Mouse (Mus musculus) kidney, adult 18-20 months (tissue): ENCODE measurements around the gene Shb.

ENCODE experiments used
- DNase-seq: peaks from one replicate; pipeline ENCODE4 v3.0.0; 2021

Gene Shb

DNA sequence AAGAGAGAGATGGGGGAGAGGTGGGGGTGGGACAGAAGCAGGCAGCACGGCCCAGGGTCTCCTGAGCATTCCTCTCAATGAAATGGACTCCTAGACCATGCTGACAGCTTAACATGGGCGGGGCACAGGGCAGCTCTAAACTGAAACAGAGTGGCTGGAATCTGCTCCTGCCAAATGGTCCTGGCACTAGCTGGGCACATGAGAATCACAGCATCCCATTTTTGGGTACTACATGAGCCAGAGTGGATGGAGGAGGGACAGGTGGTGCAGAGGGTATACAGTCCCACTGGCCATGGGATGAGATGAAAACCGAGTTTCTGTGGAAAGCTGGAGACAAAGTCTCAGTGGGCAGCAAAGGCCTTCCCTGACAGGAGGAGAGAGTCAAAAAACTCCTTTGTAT is 87.0 kb downstream of the Shb start:
- DNase-seq, result no peak

DNA sequence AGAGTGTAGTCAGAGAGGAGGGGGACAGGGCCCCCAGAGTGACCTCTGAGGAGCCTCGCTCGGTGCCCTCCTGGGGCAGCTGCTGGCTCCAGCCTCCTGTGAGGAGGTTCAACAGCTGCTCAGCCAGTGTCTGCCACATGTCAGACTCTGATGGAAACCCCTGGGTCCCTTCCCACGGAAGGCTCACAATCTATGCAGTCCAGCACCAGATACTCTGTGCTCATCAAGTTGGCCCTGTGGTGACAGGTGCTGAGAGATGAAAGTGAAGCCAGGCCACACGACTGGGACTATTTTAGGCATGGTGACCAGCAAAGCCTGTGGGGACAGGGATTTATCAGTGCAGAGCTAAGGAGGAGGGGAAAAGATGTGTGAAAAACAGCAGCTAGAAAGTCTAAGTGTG is 87.5 kb downstream of the Shb start:
- DNase-seq, result no peak

DNA sequence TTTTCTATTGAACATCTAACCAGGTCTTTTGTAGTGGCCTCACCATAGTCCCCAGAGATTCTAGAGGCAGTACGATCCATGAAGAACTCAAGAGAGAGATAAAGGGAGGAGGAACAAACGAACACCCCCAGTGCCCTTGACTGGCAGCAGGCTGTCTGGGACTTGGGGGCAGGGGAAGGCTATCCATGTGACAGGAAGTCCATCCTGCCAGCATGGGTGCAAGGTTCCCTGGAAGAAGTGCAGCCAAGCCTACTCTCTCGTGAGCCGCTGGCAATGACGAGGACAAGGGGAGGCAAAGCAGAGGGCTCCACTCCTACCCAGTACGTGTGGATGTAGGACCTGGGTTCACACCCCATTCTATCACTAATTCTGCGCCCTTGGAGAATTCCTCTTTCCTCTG is 88.6 kb downstream of the Shb start:
- peak; percentile 69 for DNase-seq

DNA sequence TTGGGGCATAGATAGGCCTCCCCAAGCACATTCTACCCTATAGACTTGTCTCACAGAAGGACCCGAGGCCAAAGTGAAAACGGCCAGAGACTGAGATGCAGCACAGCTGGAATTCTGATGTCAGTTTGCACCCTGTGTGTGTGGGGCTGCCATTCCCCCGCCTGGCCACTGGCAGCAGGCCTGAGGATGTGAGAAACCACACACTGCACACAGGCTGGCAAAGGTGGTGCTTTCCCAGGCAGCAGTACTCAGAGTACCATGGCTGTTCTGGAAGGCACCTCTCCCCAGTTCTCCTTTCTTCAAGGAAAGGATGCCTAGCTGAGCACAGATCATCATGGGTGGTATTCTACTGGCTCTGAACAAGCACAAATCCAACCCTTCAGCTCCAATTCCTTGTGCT is 90.0 kb downstream of the Shb start:
- DNase-seq, result no peak

DNA sequence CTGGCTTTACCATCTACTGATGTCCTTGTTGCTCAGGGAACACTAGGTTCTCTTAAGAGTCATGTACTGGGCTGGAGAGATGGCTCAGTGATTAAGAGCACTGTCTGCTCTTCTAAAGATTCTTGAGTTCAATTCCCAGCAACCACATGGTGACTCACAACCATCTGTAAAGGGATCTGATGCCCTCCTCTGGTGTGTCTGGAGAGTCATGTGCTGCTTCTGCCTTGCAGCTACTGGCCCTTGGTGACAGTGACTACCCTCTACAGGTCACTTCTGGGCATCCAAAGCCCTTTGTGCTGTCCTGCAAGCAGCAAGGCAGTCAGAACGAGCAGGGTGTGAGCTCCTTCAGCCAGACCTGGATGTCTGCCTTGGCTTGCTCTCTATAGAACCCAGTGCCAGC is 90.5 kb downstream of the Shb start:
- no peak for DNase-seq

DNA sequence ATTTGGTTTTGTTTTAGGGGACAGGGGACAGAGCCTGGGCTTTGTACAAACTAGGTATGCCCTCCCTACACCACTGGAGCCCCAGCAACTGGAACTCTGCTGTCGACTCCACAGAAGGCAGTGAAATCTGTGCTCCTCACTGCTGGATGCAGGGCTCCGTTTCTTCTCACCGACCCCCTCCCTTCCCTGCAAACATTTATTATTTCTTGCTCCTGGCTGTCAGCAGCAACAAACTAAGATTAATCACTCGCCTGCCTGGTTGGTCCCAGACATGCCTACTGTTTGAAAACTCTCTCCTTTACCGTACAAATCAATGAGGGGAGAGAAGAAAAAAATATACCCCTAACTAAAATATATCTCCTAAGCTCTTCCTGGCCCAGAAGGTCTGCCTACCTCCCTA is 93.0 kb downstream of the Shb start:
- no peak for DNase-seq

DNA sequence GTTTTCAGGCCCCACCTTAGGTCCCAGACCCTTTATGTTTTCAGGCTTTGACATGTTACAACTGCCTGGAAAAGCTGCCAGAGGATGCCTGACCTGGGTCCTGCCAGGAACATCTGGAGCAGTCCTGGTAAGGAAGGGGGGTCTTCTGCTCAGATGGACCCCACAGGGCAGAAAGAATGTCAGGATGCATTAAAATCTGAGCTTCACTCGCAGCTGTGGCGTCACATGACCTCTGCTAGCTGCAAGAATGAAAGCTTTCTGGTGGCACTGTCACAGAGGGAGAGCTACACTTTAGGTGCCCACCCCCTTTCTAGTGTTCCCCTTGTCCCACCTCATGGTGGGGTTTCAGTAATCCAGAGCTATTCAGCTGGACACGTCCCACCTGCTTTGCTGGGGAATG is 95.3 kb downstream of the Shb start:
- DNase-seq, result no peak

DNA sequence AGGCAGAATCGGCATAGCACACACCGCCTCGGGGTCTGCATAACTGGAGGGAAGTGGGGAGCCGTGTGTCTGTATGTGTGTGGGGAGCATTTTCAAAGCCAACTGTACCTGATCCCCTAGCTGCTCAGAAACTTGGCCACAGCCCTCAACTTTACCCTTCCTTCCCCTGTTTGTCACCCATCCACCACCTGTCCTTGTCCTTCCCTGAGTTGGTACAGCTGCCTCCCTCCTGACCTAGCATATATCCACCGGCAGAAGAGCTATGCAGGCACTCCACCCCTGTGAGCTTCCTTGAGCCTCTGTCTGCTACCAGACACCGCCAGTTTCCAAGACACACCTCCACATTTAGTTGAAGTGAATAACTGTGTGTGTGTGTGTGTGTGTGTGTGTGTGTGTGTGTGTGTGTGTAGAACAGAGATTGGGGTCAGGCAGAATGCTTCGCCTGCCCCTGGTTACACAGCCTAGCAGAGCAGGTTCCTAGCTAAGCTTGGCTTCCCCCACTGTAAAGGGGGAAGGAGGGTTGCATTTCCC is 95.8 kb downstream of the Shb start:
- no peak for DNase-seq

DNA sequence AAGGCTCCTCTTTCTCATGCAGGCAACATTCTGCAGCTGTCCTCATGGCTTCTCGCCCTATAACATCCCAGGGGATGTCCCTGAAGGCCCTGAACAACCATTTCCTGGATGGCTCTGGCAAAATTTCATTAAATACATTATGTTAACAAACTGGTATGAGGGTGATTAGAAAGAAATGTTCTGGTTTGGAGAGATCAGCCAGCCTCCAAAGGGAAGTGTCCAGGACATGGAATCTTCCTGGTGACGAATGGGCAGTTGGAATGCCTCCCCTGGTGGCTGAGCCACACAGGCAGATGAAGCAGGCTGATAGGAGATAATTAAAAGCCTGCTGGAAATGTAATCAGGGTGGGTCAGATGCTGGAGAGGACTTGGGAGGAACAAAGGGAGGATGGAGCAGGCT is 96.4 kb downstream of the Shb start:
- DNase-seq, result no peak

DNA sequence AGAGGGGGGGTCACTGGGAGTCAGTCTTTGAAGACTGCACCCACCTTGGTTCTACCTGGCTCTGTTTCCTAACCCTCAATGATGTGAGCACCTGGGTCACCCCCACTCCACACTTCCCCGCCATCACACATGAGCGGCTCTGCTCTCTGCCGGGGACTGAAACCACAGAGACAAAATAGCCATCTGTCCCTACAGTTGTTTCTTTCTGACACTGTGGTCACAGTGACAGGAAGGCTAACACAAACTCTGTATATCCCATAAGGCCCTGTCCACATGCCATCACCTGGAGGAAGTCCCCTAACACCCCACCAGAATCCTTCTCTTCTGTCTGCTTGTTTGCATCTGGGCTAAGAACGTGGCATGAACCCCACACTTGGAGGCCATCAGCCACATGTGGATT is 97.6 kb downstream of the Shb start:
- DNase-seq, result no peak

DNA sequence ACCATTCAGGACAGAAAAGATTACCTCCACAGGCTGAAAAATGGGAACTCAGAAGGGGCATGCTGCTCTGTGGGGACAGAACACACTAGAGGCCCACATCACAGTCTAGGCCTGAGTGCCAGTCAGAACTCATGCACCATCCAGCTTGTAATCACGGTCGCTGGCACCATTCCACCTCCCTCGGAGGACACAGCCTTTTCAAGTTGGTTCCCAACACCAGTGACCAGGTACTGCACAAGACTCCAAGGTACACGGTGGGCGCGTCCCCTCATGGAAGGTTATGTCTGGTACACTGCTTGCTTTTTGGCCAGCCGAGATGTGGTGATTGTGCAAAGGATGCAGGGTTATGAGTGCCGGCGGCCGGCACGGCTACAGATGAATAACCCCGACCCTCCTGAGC is 98.2 kb downstream of the Shb start:
- peak; percentile 48 for DNase-seq

DNA sequence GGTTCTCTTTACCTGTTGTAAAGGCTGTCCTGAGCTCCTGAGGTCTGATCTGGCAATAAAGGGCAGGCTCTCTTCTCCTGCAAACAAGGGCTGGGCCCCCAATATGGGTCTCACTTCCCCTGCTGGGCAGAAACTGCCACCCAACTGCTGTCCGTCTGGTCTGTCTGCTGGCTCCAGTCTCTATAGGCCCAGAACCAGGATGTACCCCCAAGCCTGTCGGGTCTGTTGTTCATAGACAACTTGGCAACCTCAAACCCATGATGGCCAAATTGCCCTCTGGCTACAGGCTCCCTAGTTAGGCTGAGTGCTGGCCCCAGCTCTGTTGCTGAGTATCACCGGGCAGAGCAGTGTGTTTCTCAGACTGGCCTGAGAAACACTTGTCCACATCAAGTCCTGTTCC is 100.5 kb downstream of the Shb start:
- DNase-seq, result no peak

DNA sequence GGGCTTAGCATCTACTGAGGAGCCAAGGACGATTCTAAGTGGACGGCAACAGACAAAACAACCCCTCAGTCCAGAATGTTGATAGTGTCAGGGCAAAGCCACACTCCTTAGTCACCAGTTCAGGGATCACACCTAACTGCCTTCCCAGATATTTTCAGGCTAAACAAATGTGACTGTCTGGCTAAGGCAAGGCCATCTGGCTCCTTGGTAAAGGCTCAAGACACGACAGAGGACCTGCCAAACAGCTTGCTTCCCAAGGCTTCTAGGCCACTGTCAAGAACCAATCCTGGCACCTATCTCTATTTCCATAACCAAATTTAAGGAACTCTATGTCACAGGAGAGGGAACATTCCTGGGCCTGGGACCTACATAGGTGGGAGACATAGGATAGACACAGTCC is 101.0 kb downstream of the Shb start:
- no peak for DNase-seq

DNA sequence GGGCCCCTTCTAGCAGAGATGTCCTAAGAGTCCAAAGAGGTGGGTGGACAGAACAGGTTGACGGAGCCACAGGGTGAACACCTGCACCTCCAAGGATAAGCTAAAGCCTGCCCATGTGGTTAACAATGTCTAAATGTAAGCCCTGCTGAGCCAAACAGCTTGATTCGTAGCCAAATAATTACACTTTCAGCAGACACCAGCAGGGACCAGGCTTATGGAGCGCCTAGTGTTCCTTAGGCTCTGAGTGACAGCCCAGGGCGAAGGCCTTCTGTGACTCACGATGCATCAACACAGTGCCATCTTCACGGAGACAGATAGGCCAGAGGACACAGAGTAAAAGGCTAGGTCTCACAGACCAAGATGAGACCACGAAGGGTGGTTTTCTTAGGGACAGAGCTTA is 102.8 kb downstream of the Shb start:
- no peak for DNase-seq

DNA sequence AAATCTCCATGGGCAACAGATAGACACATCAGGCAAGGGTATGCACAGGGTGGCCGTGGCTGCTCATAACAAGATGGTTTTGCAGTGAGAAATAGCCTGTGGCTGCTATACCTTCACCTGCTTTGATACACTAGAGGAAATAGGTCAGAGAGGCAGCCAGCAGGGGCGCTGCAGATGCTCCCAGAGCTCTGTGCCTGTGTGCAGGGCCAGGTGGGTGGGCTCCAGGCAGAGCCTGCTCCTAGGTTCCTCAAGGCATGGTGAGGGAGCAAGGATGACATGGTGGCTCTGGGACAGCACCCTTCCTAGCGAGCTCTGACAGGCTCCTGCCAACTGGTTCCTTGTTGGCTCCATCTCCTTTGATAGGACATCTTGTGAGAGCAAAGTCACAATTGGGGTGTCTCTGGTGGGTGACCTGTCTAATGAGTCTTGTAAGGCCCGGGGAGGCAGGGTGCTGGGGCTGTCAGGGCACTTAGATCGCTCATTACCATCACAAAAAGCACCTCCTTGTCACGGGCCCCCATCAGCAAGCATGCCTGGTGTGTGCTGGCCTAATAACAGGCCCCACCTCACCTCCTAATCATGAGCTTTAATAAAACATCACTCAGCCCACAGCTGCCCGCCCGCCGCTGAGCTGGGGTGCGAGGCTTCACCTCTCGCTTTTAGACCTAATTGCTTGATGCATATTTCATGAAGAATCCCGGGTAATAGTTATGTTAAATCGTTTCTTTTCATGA is 105.4 kb downstream of the Shb start:
- DNase-seq, result no peak

DNA sequence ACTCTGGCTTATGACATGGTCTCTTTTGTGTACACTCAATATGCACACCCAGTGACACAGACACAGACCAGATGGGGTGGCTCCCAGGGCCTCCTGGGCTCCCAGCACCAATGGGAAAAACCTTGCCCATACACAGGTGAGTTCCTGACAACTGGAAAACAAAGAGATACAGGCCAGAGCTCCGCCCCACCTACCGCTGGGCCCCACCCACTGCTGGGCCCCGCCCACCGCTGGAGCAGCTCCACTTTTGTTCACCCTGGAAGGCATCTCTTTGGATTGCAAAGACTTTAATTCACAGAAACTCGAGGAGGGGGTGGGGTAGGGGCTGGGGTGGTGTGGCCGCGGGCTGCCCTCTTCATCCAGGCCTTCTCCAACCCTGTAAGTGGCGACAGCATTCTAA is 108.9 kb downstream of the Shb start:
- no peak for DNase-seq

DNA sequence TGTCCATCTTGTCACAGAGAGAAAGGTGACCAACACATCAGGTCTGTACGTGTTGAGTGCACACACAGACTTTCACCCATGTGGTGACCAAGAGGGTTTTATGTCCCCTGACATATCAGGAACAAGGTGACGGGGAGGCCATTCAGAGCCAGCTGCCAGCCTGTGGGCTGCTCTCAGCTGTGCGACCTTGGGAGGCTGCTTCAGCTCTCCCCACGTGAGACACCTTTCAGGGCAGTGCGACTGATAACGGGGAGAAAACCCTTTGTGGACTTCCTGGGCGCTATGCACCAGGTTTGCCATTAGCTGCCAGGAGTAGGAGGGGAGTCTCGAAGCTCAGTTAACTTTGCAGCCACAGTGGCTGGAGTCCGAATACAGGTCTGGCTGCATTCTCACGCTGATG is 109.6 kb downstream of the Shb start:
- no peak for DNase-seq

DNA sequence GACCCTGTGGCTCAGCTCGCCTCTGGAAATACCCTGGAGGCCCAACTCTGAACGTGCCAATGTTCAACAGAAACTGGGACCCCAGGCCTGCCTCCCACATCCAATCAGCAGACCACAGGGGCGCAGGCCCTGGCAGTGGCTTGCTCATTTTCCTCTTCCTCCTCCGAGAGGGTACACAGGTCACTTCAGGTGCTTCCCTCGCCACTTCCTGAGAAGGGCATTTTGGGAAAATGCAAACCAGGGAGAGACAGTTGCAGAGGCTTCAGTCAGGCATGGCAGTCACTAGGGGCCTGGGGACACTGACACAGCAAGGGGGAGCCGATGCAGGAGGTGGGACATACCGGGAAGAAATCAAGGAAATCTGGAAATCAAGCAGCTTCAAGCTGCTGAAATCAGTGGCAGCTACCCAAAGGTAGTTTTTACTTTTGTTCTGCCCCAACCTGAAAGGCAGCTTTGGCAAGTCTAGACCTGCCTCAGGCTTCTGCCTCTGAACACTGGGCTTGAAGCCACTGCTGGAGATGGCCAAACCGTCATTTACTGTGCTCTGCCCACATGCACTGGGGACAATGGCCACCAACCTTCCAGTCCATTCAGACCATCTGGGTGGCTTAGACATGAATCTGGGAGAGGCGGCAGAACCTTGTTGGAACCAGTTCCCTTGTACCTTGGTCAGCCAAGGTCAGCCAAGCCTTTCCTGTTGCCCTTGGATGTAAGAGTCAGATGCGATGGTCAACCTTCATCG is 110.6 kb downstream of the Shb start:
- peak; percentile 61 for DNase-seq

DNA sequence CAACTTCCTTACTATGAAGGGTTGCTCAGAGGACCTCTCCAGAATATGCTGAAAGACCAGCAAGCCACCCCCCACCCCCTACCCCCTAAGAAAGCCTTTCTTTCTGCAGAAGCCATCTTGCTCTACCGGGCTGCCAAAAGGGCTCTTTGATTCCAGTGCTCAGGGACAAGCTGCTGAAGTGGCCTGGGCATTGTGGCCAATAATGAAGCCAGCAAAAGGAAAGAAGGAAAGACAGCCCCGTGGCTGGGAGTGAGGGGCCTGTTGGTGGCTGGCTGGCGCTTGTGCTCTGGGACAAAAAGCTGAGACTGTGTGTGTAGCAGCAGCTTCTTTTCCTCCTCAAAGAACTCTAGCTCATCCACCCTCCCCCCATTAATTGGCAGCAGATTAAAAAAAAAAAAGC is 111.5 kb downstream of the Shb start:
- no peak for DNase-seq

DNA sequence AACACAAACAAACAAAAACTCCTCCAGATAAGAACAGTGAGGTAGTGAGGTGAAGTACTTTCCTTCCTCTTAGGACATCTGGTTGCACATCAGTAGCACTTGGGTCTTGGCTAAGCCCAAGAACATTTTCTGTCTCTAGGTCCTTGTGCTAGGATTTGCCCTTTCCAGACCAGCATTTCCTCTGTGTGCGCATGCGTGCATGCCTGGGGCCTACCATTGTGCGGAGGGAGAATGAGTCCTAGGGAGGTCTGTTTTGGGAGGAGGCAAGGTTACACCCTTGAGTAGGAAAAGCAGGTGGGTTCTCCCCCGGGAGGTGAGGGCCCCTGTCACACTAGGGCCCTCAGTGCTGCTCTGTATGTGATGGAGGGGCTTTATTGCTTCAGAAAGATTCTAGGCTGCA is 113.2 kb downstream of the Shb start:
- DNase-seq, result no peak

DNA sequence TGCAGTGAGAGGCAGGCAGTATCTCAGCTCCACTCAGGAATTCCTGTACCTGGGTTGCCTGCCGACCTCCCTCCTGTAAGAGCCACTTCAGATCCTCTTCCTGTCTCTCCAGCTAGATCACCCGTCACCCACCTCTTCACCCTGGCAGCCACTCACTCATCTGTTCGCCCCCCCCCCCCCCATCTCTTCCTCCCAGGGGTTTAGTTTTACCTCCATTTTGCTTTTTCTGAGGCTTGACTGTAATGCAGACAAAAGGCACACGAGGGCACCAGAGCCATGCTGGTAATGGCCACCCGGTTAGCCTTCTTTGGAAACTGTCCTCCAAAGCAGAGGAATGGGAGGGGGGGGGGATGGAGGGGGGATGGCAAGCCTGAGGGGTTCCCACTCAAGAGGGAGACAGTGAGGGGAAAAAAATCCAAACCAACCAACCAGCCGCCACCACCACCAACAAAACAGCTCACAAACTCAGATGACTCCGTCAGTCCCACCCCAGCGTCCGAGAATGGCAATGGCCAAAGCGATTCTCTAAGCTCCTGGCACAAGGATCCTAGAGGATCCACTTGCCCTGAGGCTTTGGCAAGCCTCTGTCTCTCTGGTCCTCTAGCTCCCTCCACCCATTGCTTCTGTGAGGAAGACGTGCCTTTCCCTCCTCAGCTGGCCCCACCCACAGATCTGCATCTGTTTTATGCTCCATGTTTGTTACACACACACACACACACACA is 113.9 kb downstream of the Shb start:
- DNase-seq, result peak; percentile 74

DNA sequence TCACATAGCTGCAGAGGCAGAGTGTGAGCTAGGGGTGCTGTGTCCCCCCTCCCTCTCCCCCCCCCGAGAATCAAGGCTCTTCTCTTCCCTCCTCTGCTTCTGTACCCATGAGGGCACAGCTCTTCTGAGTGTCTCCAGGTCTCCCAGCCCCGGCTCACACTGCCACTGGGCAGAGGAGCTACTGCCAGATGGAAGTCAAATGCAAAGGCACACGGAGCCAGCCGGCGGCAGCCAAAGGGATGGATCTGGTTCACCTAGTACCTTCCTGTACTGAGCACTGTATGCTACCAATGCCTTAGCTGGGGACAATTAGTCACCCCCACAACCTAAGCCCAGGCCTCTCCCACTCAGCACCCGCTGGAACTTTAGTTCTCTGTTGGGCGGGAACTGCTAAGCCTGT is 116.0 kb downstream of the Shb start:
- no peak for DNase-seq

DNA sequence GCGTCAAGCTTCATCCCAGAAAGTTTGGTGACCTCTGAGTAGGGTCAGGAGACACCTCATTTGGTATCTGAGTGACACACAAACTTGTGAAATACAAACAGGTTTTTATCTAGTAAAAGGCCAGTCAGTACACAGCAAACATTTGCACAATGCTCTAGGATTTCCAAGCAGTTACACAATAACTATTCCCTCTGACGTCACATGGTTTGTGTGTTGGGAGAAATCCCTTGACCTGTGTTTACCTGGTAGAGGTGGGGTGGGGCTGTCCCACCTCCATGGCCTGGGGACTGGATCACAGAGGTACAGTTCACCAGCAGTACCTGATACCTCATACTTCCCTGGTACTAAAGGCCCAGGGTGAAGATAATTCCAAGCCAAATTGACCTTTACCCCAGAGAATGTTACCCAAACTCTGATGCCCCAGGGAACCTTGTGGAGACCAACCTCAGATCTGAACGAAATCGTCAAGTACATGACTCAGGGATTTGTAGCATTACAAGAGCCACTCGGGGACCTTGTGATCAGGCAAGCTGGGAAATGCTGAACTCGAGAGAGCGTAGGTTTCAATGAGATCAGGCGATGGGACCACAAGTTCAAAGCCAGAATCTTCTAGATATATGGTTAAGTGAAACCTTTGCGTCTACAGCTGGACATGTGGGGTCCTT is 118.5 kb downstream of the Shb start:
- DNase-seq, result no peak
